Mouse (Mus musculus) kidney, embryonic 14.5 days (tissue): Measurements from ENCODE around the gene Polg2. TPM values are rescaled to one million over a fixed set of nuclear protein-coding genes. Genes with fewer than 3 reads are reported as not detected.
"Not testable (repeated sequence)": the region's sequence is repeated elsewhere in the genome, so short reads cannot be mapped to it uniquely, and the experiment has no call there.

Experiments
- ATAC-seq: fragments of 200-750 bp; cut with Nextera tagmentation; 2 replicates; pipeline ENCODE4 v1.8.0; 2017; ENCODE audit warnings: moderate number of reproducible peaks, mild to moderate bottlenecking, moderate TSS enrichment, moderate library complexity; ENCODE audit not compliant: low FRiP score, low TSS enrichment
- H3K27ac ChIP-seq: fragments of 300-500 bp; sonication (generic); 2 replicates; pipeline ENCODE4 v1.5.1; 2014; ENCODE audit warnings: low read depth, mild to moderate bottlenecking, low read length, moderate library complexity, mixed read lengths
- H3K27me3 ChIP-seq: fragments of 300-500 bp; sonication (generic); 2 replicates; pipeline ENCODE4 v1.6.1; 2014; ENCODE audit warnings: mild to moderate bottlenecking, low read length; ENCODE audit not compliant: control insufficient read depth, insufficient read depth
- H3K36me3 ChIP-seq: fragments of 300-500 bp; sonication (generic); 2 replicates; pipeline ENCODE4 v1.6.1; 2014; ENCODE audit warnings: low read length, mixed read lengths; ENCODE audit not compliant: control insufficient read depth, insufficient read depth
- H3K4me1 ChIP-seq: fragments of 300-500 bp; sonication (generic); 2 replicates; pipeline ENCODE4 v1.6.1; 2014; ENCODE audit warnings: low read length, mixed read lengths; ENCODE audit not compliant: control insufficient read depth, insufficient read depth
- H3K4me2 ChIP-seq: fragments of 300-500 bp; sonication (generic); replicated peaks from 2 replicates; pipeline ENCODE4 v1.6.1; 2014; ENCODE audit warnings: low read depth, mild to moderate bottlenecking, low read length
- H3K4me3 ChIP-seq: fragments of 300-500 bp; sonication (generic); 2 replicates; pipeline ENCODE4 v1.5.1; 2014; ENCODE audit warnings: mild to moderate bottlenecking, low read length
- H3K9ac ChIP-seq: fragments of 300-500 bp; sonication (generic); 2 replicates; pipeline ENCODE4 v1.6.1; 2014; ENCODE audit warnings: low read depth, mild to moderate bottlenecking, low read length, moderate library complexity
- H3K9me3 ChIP-seq: fragments of 300-500 bp; sonication (generic); 2 replicates; pipeline ENCODE4 v1.6.1; 2016; ENCODE audit warnings: low read length; ENCODE audit not compliant: control insufficient read depth
- WGBS: fragments of 180-500 bp; shearing (Covaris S2); extraction: QIAGEN DNeasy Blood & Tissue Kit; methylation state at CpG from one replicate; pipeline ENCODE4 v1.1.7; 2014; 5-methylcytosine and 5-hydroxymethylcytosine counted together
- polyA plus RNA-seq: library from polyadenylated mRNA; unstranded; fragments of >200 nt; fragmentation: Nextera tagmentation; extraction: Ambion mirVana; gene quantifications from 2 replicates; pipeline ENCODE4 v1.2.1, GENCODE M21; 2014

Polg2 gene
- polyA plus RNA-seq, 1 experiment from 2014 or later = 12.6 TPM

DNA sequence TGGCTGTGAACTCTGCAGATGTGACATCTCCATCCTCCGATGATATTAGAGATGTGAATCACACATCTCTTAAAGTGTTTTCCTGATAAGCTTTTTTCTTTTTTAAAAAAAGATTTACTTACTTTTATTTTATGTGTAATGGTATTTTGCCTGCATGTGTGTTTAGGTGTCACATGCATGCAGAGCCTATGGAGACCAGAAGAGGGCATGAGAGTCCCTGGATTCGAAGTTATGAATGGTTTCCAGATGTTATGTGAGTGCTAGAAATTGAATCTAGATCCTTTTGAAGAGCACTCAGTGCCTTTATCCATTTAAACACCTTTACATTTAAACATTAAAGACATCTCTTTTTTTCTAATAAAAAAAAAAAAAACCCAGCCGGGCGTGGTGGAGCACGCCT is 34.4 kb downstream of the Polg2 start:
- H3K9ac ChIP-seq = no peak overlapping the region
- no peaks in the 10 kb centered on the region for H3K4me1 ChIP-seq

DNA sequence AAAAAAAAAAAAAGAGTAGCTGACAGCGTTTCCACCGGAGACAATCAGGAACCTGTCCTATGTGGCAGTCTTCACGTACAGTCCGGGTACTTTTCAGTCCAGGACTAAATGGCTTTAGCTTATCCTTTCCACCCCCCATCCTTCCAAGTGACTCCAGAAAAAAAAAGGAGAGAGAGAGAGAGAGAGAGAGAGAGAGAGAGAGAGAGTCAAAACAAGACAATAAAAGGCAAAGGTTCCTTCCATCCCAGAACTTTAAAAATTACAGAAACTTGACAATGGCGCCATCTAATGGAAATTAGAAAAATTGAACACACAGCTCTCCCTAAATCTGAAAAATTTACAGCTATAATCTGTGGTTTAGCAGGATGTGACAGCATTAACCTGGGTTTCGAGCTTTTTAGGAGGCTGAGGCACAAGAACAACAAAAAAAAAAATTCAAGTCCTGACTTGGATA is 36.9 kb downstream of the Polg2 start:
- Histone ChIP-seq H3K9ac (no peak overlapping the region), H3K4me2 (no peak overlapping the region), H3K9me3 (peaks cover 4% of the 10 kb centered on the region; the same call in 1 of the 2 replicates), H3K27me3 (no peaks in the 10 kb centered on the region), H3K27ac (no peak overlapping the region), H3K4me3 (no peak overlapping the region), H3K36me3 (no peaks in the 10 kb centered on the region), H3K4me1 (no peaks in the 10 kb centered on the region)
- WGBS = 59% methylated on average over 6 of the region's 6 CpGs
- ATAC-seq = no peak; the same call in 1 of the 2 replicates

More for the DNA sequence above, 34.4 kb downstream of the Polg2 start:
- Histone ChIP-seq H3K9me3 (peaks cover 4% of the 10 kb centered on the region; the same call in 1 of the 2 replicates), H3K27ac (no peak overlapping the region), H3K4me2 (no peak overlapping the region), H3K36me3 (no peaks in the 10 kb centered on the region), H3K27me3 (no peaks in the 10 kb centered on the region), H3K4me3 (no peak overlapping the region)
- WGBS = 92% methylated on average over 5 of the region's 5 CpGs
- ATAC-seq = no peak

DNA sequence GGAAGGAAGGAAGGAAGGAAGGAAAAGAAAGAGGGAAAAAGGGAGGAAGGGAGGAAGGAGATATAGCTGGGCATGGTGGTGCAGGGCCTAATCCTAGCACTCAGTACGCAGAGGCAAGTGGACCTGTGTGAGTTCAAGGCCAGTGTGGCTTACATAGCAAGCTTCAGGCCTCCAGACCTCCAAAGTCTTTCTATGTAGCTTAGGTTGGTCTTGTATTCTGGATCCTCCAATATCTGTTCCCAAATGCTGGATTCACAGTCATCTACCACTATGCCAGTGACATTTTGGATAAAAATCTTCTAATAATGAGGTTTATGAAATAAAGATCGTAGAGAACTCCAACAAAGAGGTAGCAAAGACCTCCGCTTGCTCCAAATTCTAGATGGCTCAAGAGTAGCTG is 37.5 kb downstream of the Polg2 start:
- Histone ChIP-seq H3K4me2 (no peak overlapping the region), H3K9me3 (no peaks in the 10 kb centered on the region), H3K9ac (no peak overlapping the region), H3K4me1 (no peaks in the 10 kb centered on the region), H3K36me3 (no peaks in the 10 kb centered on the region), H3K27me3 (no peaks in the 10 kb centered on the region), H3K4me3 (no peak overlapping the region), H3K27ac (no peak overlapping the region)
- WGBS = 96% methylated on average over 3 of the region's 3 CpGs
- no peak for ATAC-seq

GRCm38 (mm10) chr11:106741232-106741631 is 38.1 kb downstream of the Polg2 start:
- no peak for ATAC-seq
- no peaks in the 10 kb centered on the region for H3K4me1 ChIP-seq

DNA sequence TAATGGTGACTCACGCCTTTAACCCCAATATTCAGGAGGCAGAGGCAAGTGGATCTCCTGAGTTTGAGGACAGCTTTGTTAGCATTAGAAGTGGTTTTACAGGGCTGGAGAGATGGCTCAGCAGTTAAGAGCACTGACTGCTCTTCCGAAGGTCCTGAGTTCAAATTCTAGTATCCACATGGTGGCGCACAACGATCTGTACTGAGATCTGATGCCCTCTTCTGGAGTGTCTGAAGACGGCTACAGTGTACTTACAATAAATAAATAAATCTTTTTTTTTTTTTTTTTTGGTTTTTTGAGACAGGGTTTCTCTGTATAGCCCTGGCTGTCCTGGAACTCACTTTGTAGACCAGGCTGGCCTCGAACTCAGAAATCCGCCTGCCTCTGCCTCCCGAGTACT is 38.6 kb downstream of the Polg2 start:
- not testable (repeated sequence) for ATAC-seq, H3K27me3 ChIP-seq, H3K4me3 ChIP-seq, H3K27ac ChIP-seq, H3K36me3 ChIP-seq, H3K4me2 ChIP-seq, H3K4me1 ChIP-seq, H3K9ac ChIP-seq, H3K9me3 ChIP-seq
- 90% methylated on average over 5 of the region's 8 CpGs for WGBS

More at GRCm38 (mm10) chr11:106741232-106741631, 38.1 kb downstream of the Polg2 start:
- Histone ChIP-seq H3K4me3 (no peak overlapping the region), H3K9me3 (no peaks in the 10 kb centered on the region), H3K27me3 (no peaks in the 10 kb centered on the region), H3K36me3 (no peaks in the 10 kb centered on the region), H3K9ac (no peak overlapping the region), H3K27ac (no peak overlapping the region), H3K4me2 (no peak overlapping the region)
- 79% methylated on average over 6 of the region's 6 CpGs for WGBS

- no peak overlapping the region for H3K4me3 ChIP-seq
- no peak overlapping the region for H3K27ac ChIP-seq
- no peaks in the 10 kb centered on the region for H3K27me3 ChIP-seq
- no peak for ATAC-seq
- H3K9ac ChIP-seq = no peak overlapping the region
- H3K4me1 ChIP-seq = no peaks in the 10 kb centered on the region
- H3K9me3 ChIP-seq = no peaks in the 10 kb centered on the region
- no peaks in the 10 kb centered on the region for H3K36me3 ChIP-seq
- H3K4me2 ChIP-seq = no peak overlapping the region
- WGBS = 91% methylated on average over 2 of the region's 2 CpGs
Observed at GRCm38 (mm10) chr11:106739116-106739515, 40.2 kb downstream of the Polg2 start.

GRCm38 (mm10) chr11:106737178-106737621 is 42.1 kb downstream of the Polg2 start:
- no peak overlapping the region for H3K4me2 ChIP-seq
- 21% methylated on average over 12 of the region's 12 CpGs for WGBS
- peak overlapping the region; percentile 51; the same call in 1 of the 2 replicates for H3K27ac ChIP-seq
- no peak overlapping the region for H3K4me3 ChIP-seq
- H3K36me3 ChIP-seq = no peaks in the 10 kb centered on the region
- H3K9me3 ChIP-seq = no peaks in the 10 kb centered on the region
- H3K27me3 ChIP-seq = no peaks in the 10 kb centered on the region
- no peak overlapping the region for H3K9ac ChIP-seq
- ATAC-seq = peak; percentile 69; the same call in 1 of the 2 replicates
- no peaks in the 10 kb centered on the region for H3K4me1 ChIP-seq

DNA sequence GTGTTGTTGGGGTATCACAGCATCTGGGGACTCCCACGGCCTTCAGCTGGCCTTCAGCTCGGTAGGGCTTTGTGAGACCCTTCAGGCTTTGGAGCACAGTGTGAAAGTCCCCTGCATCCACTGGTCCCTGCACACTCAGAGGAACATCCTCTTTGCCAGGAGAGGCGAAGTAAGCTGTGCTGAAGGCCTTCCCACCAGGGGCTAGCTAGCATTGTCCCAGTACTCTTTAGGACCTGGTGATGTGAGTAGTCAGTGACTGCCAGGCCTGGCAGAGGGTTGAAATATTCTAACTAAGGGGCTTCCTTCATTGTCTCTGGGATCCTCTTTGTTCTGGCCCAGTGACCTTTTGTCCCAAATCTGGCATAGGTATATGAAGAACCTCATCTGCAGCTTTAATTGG is 42.7 kb downstream of the Polg2 start:
- Histone ChIP-seq H3K4me2 (no peak overlapping the region), H3K9me3 (no peaks in the 10 kb centered on the region), H3K27ac (peak overlapping the region; percentile 51; the same call in 1 of the 2 replicates), H3K4me1 (no peaks in the 10 kb centered on the region), H3K36me3 (no peaks in the 10 kb centered on the region), H3K9ac (no peak overlapping the region), H3K27me3 (no peaks in the 10 kb centered on the region), H3K4me3 (no peak overlapping the region)
- 65% methylated on average over 3 of the region's 3 CpGs for WGBS
- ATAC-seq = 0 out of 2 replicates have a peak, but pooled peaks have one; percentile 9

DNA sequence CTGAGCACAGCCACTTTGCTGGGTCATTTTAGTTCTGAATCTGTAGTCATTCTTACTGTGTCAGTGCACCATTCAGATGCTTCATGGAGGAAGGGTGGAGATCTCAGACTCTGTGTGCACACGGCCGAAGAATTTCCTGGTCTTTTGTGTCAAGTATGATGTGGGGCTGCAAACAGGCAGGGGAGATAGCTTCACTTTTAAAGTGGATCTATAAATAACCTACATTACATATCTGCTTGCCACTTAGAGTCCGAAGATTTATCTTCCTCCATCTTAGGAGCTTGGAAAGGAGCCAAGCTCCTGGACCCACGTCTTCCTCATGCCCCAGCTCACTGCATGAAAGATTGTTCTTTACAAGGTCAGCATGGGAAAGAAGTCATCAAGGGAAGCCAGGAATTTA is 48.6 kb downstream of the Polg2 start:
- no peaks in the 10 kb centered on the region for H3K27me3 ChIP-seq
- H3K9ac ChIP-seq = no peak overlapping the region
- no peaks in the 10 kb centered on the region for H3K36me3 ChIP-seq
- H3K4me2 ChIP-seq = no peak overlapping the region
- H3K4me3 ChIP-seq = no peak overlapping the region
- WGBS = 52% methylated on average over 4 of the region's 4 CpGs
- H3K9me3 ChIP-seq = peaks cover 5% of the 10 kb centered on the region
- H3K27ac ChIP-seq = peak overlapping the region; percentile 39; the same call in 1 of the 2 replicates
- no peaks in the 10 kb centered on the region for H3K4me1 ChIP-seq
- 0 out of 2 replicates have a peak, but pooled peaks have one; percentile 24 for ATAC-seq
